Mouse (Mus musculus) left cerebral cortex, postnatal 4 days (tissue): ENCODE results near the gene Fli1. TPM values are rescaled to one million over a fixed set of nuclear protein-coding genes. Genes with fewer than 3 reads are reported as not detected.

ENCODE experiments used
- DNase-seq: peaks from one replicate; pipeline ENCODE4 v3.0.0-alpha.2; 2022
- intact Hi-C: fragments of 180-260 bp; cut with DNase I; formaldehyde crosslinking; loops from one replicate; pipeline ENCODE4 v1.15.1; 2025
- total RNA-seq, 2 experiments: library from RNA; stranded (reverse); gene quantifications; 2 replicates each; pipeline ENCODE4 v1.2.3; 2021

Gene Fli1
- total RNA-seq, 2 experiments from 2014 or later: 8.5 to 10.0 TPM

- intact Hi-C loops: no loop called here
- DNase-seq: no peak
These were observed 37.1 kb downstream of the Fli1 start for GRCm38 (mm10) chr9:32505460-32506075.

- DNase-seq: no peak
- intact Hi-C loops: no loop called here
These were observed 38.6 kb downstream of the Fli1 start for GRCm38 (mm10) chr9:32503995-32504451.

- intact Hi-C loops: no loop called here
- no peak for DNase-seq
These were observed 39.2 kb downstream of the Fli1 start for GRCm38 (mm10) chr9:32503423-32503822.

- DNase-seq: no peak
- intact Hi-C loops: no loop called here
These were observed 40.2 kb downstream of the Fli1 start for GRCm38 (mm10) chr9:32502256-32503010.

GRCm38 (mm10) chr9:32500886-32501285, 41.8 kb downstream of the Fli1 start:
- intact Hi-C loops: no loop called here
- DNase-seq: no peak

GRCm38 (mm10) chr9:32500063-32500462, 42.6 kb downstream of the Fli1 start:
- intact Hi-C loops: no loop called here
- no peak for DNase-seq

DNA sequence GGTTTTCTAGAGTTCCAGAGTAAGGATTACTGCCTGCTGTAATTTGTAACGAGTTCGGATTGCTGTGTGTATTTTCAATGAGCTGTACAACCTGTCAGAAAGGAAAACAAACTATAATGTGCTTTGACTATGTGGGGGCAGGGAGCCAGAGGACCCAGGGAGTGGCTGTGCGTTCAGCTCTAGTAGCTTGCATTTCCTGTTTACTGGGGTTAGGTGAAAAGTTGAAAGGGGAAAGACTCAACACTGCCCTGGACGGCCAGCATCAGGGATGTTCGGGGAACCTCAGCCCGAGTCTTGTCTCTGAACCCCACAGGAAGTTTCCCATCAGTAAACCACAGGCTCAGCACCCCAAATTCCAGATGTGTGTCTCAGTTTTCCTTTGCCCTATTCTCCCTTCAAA, 43.2 kb downstream of the Fli1 start:
- intact Hi-C loops: no loop called here
- no peak for DNase-seq

DNA sequence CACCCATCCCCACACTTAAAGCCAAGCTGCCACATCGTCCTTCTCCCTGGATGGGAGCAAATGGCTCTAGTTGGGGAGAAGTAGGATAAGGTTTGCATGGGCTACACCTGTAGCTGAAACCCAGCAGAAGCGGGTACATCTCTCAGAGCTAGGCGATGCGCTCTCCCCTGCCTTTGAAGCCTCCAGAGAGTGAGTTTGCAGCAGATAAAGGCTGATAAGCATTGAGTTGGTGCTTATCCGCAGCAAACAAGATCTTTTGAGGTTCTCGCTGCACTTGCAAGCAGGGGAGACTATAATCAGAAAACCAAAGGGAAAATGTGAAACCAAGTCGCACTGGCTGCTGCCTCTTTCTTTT, 47.0 kb downstream of the Fli1 start:
- intact Hi-C loops: no loop called here

DNA sequence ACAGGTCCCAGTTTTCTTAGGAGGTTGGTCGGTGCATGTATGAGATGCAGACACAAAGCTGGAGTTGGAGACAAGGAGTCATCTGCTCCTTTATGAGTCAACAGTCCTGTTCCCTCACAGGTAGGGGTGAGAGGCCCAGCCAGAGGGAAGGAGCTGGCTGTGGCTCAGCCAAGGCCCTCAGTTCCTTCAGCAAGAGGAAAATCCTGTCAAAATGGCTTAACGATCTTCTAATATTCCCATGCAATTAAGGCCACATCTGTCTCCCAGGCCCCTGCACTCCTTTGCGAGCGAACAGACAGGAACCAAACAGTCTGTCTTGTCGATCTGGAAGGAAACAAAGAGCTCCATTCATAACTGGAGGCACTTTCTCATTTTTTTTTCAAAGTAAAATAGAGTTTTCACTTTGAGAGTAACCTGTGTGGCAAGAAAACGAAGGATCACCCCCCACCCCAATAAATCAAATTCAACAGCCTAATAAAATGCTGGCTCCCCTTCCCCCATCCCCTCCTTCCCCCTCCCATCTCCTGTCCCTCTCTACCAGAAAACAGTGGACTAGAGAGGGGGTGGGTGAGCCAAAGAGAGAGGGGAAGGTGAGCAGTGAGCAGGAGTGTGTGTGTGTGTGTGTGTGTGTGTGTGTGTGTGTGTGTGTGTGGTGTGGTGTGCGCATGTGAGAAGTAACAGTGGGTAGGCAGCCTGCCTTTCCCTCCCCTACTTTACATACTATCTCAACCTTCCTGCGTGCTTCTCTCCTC, 47.6 kb downstream of the Fli1 start:
- no peak for DNase-seq

More for the DNA sequence above, 47.0 kb downstream of the Fli1 start:
- no peak for DNase-seq

DNA sequence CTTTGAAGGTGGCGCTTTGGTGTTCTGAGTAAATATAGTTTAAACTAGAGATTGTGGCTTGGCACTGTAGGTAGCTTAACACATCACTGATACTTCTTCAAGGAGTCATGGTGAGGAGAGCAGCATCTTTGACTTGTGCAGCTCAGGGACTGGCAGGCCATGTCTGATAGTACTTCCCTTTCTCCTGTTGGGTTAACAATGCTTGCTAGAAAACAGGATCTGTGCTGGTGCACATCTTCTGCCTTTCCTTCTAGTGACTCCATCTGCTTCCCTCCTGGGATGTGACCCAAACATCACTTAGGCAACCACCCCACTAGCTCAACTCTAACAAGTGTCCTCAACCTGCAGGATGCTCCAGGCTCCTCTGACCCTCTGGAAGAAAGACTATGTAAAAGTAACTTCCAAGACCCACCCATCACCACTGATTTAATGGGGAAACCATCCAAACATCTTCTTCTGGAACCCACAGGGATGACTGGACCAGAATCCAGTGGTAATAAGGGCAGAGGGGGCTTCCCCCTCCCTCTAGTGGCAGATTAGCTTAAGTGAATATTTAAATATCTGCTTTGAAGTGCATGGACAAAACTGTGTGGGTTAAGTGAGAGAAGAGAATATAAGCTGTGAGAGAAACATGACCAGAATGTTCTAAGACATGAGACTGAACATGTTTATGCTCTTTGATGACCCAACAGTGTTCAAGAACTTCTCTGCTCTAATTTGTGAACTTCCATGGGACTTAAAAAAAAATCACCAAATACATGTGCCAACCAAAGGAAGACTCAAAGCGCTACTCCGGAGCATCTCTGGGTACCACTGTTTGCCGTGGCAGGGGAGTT, 48.9 kb downstream of the Fli1 start:
- no peak for DNase-seq
- intact Hi-C loops: no loop called here

More for the DNA sequence above, 47.6 kb downstream of the Fli1 start:
- intact Hi-C loops: no loop called here

- intact Hi-C loops: no loop called here
- no peak for DNase-seq
These were observed 49.9 kb downstream of the Fli1 start for GRCm38 (mm10) chr9:32492753-32493152.

DNA sequence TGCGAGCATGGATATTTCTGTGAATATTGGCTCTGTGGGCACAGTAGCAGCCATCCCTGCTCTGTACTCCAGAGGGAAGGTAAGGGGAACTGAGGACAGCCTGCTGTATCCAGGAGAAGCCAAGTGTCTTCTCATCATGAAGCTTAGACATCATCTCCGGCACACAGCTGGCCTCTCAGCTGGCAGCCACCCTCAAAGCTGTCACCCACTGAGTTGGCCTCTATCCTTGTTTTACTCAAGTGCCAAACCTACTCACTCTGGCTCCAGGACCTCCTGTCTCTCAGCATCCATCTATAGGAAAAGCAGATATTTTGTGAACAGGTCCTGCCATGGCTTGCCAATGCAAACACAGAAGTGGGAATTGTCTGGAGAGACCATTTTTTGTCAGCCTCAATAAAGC, 51.2 kb downstream of the Fli1 start:
- intact Hi-C loops: no loop called here
- peak; percentile 50 for DNase-seq

GRCm38 (mm10) chr9:32489794-32490358, 52.8 kb downstream of the Fli1 start:
- intact Hi-C loops: no loop called here
- DNase-seq: no peak

DNA sequence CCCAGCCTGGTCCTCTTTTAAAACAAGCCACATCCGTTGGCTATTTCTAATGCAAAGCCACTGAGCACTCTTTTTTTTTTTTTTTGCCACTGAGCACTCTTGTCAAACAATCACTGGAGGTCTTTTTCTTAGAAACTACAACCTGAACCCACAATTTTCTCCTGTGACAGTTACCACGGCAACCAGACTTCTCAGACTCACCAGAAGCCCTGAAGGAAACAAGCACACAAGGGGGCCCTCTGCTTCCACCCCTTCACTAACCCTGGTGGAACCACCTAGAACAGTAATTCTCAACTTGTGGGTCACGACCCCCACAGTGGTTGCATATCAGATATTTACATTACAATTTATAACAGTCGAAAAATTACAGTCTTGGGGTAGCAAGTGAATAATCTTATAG, 53.3 kb downstream of the Fli1 start:
- intact Hi-C loops: no loop called here
- DNase-seq: no peak

GRCm38 (mm10) chr9:32488627-32489026, 54.0 kb downstream of the Fli1 start:
- DNase-seq: no peak
- intact Hi-C loops: no loop called here

- no peak for DNase-seq
- intact Hi-C loops: no loop called here
These were observed 54.8 kb downstream of the Fli1 start for GRCm38 (mm10) chr9:32487823-32488222.

DNA sequence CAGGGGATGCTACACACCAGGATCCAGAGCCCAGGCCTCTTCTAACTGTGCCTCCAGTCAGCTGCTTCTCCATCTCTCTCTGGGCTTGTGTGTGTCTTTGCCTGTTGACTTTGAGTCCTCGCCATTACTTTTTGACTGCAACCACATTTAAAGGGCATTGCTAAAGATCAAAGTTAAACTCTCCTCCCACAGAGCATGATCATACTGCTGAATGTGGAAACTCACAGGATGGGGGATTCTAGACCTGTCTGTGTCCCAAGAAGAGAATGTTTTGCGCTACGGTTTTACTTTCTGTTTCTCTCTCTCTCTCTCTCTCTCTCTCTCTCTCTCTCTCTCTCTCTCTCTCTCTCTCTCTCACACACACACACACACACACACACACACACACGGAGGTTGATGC, 55.3 kb downstream of the Fli1 start:
- DNase-seq: no peak
- intact Hi-C loops: no loop called here

DNA sequence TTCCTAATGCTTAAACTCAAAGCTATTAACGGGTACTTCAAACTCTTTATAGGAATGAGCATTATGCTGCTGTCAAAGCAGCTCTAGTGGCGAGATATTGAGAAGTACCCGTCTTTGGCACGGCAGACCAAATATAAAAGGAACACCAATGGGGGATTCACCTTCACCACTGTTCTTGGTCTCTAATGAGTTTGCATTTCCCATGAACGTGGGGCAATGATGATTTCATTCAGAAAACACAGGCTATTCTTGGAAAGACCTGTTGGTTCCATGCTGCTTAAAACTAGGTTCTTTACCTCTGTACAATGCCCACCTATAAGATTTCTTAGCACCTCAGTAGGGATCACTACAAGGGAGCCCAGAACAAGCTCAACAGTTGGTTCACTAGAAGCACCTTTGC, 62.2 kb downstream of the Fli1 start:
- no peak for DNase-seq
- intact Hi-C loops: no loop called here

GRCm38 (mm10) chr9:32478799-32479198, 63.9 kb downstream of the Fli1 start:
- intact Hi-C loops: no loop called here
- no peak for DNase-seq

- DNase-seq: peak; percentile 39
- intact Hi-C loops: no loop called here
These were observed 64.6 kb downstream of the Fli1 start for GRCm38 (mm10) chr9:32478087-32478486.

- intact Hi-C loops: no loop called here
- no peak for DNase-seq
These were observed 66.1 kb downstream of the Fli1 start for GRCm38 (mm10) chr9:32476604-32477003.
